1 mouse cellular context compared by ENCODE assay signal in genomic region chr5:139198779-139199178, GRCm38 (mm10).
TF ChIP-seq lines count a peak whose summit lies in the region.

No protein-coding gene starts in this region.

TF ChIP-seq in MEL, 35 proteins besides CTCF, POLR2A, EP300 and RAD21:
- TF ChIP-seq MXI1 (IDR thresholded peaks at IDR 0.05; ENCODE audit: low read depth, low read length) (0 out of 2 replicates have a peak, but pooled peaks have one; percentile 53), GATA1 (IDR thresholded peaks at IDR 0.05; ENCODE audit: low read depth, low read length) (no peak), POLR2AphosphoS5 (IDR thresholded peaks at IDR 0.05; ENCODE audit: borderline replicate concordance, low read depth, low read length) (no peak), USF1 (IDR thresholded peaks at IDR 0.05; ENCODE audit: low read depth, low read length) (no peak), ZC3H11A (IDR thresholded peaks at IDR 0.05; ENCODE audit: low read depth, low read length) (no peak), GABPA (IDR thresholded peaks at IDR 0.05; ENCODE audit: low read depth, low read length) (no peak), CHD1 (IDR thresholded peaks at IDR 0.05; ENCODE audit: low read depth, low read length) (peak; percentile 54; the same call in 1 of the 2 replicates), JUND (IDR thresholded peaks at IDR 0.05; ENCODE audit: low read depth, low read length) (no peak), BHLHE40 (IDR thresholded peaks at IDR 0.05; ENCODE audit: borderline replicate concordance, low read depth, low read length) (no peak), MAZ (IDR thresholded peaks at IDR 0.05; ENCODE audit: low read depth, low read length) (0 out of 2 replicates have a peak, but pooled peaks have one; percentile 34), MAX (IDR thresholded peaks at IDR 0.05; ENCODE audit: low read length) (0 out of 2 replicates have a peak, but pooled peaks have one; percentile 52), CHD2 (IDR thresholded peaks at IDR 0.05; ENCODE audit: low read length) (no peak), TCF12 (IDR thresholded peaks at IDR 0.05; ENCODE audit: low read depth, low read length) (no peak), MYB (IDR thresholded peaks at IDR 0.05; ENCODE audit: low read depth, low read length) (no peak), ZKSCAN1 (IDR thresholded peaks at IDR 0.05; ENCODE audit: low read depth, low read length) (no peak), MEF2A (IDR thresholded peaks at IDR 0.05; ENCODE audit: extremely low read depth, insufficient replicate concordance, low read depth, low read length, poor library complexity, severe bottlenecking) (no peak), MAFK (IDR thresholded peaks at IDR 0.05; ENCODE audit: borderline replicate concordance, low read depth, low read length) (no peak), SIN3A (IDR thresholded peaks at IDR 0.05; ENCODE audit: low read length) (no peak), ETS1 (IDR thresholded peaks at IDR 0.05; ENCODE audit: low read depth, low read length) (no peak), E2F4 (IDR thresholded peaks at IDR 0.05; ENCODE audit: borderline replicate concordance, low read depth, low read length) (no peak), SMC3 (IDR thresholded peaks at IDR 0.05; ENCODE audit: low read depth, low read length) (no peak), TAL1 (IDR thresholded peaks at IDR 0.05; ENCODE audit: low read length) (no peak), RCOR1 (IDR thresholded peaks at IDR 0.05; ENCODE audit: low read depth, low read length) (no peak), USF2 (IDR thresholded peaks at IDR 0.05; ENCODE audit: borderline replicate concordance in 1 of 2, insufficient read depth in 1 of 2, low read depth in 1 of 2, low read length in 2 of 2) (no peak), ZNF384 (IDR thresholded peaks at IDR 0.05; ENCODE audit: low read depth, low read length) (no peak)
